Mouse (Mus musculus): ENCODE results near the gene Mlip.

- TF ChIP-seq CTCF (IDR thresholded peaks at IDR 0.05; ENCODE audit: low read depth, low read length) = no peak
- TF ChIP-seq POLR2A (IDR thresholded peaks at IDR 0.05; ENCODE audit: insufficient read depth, low read length) = no peak
- TF ChIP-seq EP300 (IDR thresholded peaks at IDR 0.05; ENCODE audit: insufficient read depth, low read depth, low read length) = no peak
Measured at GRCm38 (mm10) chr9:77383951-77384350, 31.2 kb upstream of the Mlip start.
